Mouse (Mus musculus): ENCODE results near the gene Crybg2. TPM values are rescaled to one million over a fixed set of nuclear protein-coding genes. Genes with fewer than 3 reads are reported as not detected.

Gene Crybg2
- polyA plus RNA-seq, 1 experiment, result 19.2 TPM

- Histone ChIP-seq H3K36me3 (ENCODE audit: control insufficient read depth, insufficient read depth, low read length, poor library complexity, severe bottlenecking) (no peaks in the 10 kb centered on the region), H3K4me1 (ENCODE audit: control insufficient read depth, insufficient read depth, low read length) (no peaks in the 10 kb centered on the region), H3K4me3 (ENCODE audit: low read depth, low read length) (peak within 1 kb of the TSS; percentile 100), H3K27me3 (ENCODE audit: control insufficient read depth, insufficient read depth, low read length, poor library complexity, severe bottlenecking) (no peaks in the 10 kb centered on the region), H3K9me3 (replicated peaks; ENCODE audit: control insufficient read depth, insufficient read depth, low read length, poor library complexity, severe bottlenecking) (no peaks in the 10 kb centered on the region), H3K9ac (ENCODE audit: low read depth, poor library complexity, severe bottlenecking) (peak within 1 kb of the TSS; percentile 76), H3K27ac (ENCODE audit: insufficient read depth, low read length) (no peak within 1 kb of the TSS)
- no peak for TF ChIP-seq CTCF (IDR thresholded peaks at IDR 0.05; ENCODE audit: low read depth, low read length)
- no peak for TF ChIP-seq POLR2A (IDR thresholded peaks at IDR 0.05; ENCODE audit: insufficient read depth, low read length)
- no peak for TF ChIP-seq EP300 (IDR thresholded peaks at IDR 0.05; ENCODE audit: insufficient read depth, low read depth, low read length)
Measured at GRCm38 (mm10) chr4:134101979-134102741, 41.5 kb downstream of the Crybg2 start, which contains the start of gene Ubxn11. TSS of gene Ubxn11 (plus strand) at chr4:134102570.

DNA sequence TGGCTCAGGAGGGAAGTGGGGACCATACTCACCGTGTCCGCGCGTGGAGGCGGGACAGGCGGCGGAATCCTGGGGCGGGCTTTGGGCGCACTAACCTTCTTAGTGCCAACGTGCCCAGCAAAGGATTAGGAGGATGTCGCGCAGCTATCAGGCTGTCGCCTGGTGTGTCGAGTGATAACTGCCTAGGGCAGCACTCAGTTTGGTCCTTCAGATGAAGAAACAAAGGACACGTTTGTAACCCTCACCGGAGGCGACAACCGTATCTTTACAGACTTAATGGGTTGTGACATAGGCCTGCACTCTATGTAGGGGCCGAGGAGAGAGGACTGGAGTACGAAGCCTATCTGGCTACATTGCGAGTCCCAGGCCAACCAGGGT, 42.1 kb downstream of the Crybg2 start:
- TF ChIP-seq EP300 (IDR thresholded peaks at IDR 0.05; ENCODE audit: insufficient read depth, low read depth, low read length), result no peak
- no peak for TF ChIP-seq POLR2A (IDR thresholded peaks at IDR 0.05; ENCODE audit: insufficient read depth, low read length)
- TF ChIP-seq CTCF (IDR thresholded peaks at IDR 0.05; ENCODE audit: low read depth, low read length), result no peak
- Histone ChIP-seq H3K27ac (ENCODE audit: insufficient read depth, low read length) (no peak overlapping the region), H3K9ac (ENCODE audit: low read depth, poor library complexity, severe bottlenecking) (peak overlapping the region; percentile 76), H3K36me3 (ENCODE audit: control insufficient read depth, insufficient read depth, low read length, poor library complexity, severe bottlenecking) (no peaks in the 10 kb centered on the region), H3K4me3 (ENCODE audit: low read depth, low read length) (peak overlapping the region; percentile 100), H3K4me1 (ENCODE audit: control insufficient read depth, insufficient read depth, low read length) (peaks cover 2% of the 10 kb centered on the region), H3K9me3 (replicated peaks; ENCODE audit: control insufficient read depth, insufficient read depth, low read length, poor library complexity, severe bottlenecking) (no peaks in the 10 kb centered on the region), H3K27me3 (ENCODE audit: control insufficient read depth, insufficient read depth, low read length, poor library complexity, severe bottlenecking) (no peaks in the 10 kb centered on the region)

DNA sequence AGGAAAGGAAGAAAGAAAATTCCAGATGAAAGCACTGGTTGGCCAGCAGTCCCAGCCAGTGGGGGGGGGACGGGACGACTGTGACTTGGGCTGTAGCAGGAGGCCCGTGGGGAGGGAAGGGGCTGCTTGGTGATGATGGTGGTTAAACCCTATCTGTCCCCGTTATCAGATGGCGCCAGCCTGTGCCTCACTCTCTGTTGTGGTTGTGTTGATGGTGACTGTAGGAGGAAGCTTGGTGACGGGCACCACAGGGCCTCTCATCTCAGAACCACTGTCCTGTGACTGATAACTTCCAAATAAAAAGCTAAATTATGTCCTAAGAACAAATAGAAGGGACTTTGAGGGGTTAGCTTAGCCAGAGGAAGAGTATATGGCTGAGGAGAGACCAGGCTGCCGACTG, 45.5 kb downstream of the Crybg2 start:
- TF ChIP-seq EP300 (IDR thresholded peaks at IDR 0.05; ENCODE audit: insufficient read depth, low read depth, low read length) (no peak), POLR2A (IDR thresholded peaks at IDR 0.05; ENCODE audit: insufficient read depth, low read length) (no peak), CTCF (IDR thresholded peaks at IDR 0.05; ENCODE audit: low read depth, low read length) (no peak)

DNA sequence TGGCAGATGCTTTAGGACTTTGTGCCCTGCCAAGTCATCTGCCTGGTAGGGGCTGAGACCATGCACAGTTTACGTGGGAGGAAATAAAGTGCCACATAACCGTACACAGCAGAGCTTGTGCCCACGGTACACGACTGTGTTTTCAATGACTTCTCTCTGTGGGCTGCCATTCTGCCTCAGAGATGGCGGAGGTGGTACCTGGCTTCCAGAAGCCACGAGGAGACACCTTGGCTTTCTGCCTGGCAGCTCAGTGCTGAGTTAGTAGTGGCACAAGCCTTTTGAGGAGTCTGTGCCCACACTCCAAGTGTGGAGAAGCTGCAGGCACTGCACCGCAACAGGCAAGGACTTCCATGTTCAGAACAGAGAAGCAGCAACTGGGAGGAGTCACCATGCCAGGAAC, 47.1 kb downstream of the Crybg2 start:
- H3K4me1 ChIP-seq (ENCODE audit: control insufficient read depth, insufficient read depth, low read length), result peaks cover 18% of the 10 kb centered on the region
- no peaks in the 10 kb centered on the region for H3K27me3 ChIP-seq (ENCODE audit: control insufficient read depth, insufficient read depth, low read length, poor library complexity, severe bottlenecking)
- no peak overlapping the region for H3K9ac ChIP-seq (ENCODE audit: low read depth, poor library complexity, severe bottlenecking)
- TF ChIP-seq EP300 (IDR thresholded peaks at IDR 0.05; ENCODE audit: insufficient read depth, low read depth, low read length), result no peak
- TF ChIP-seq POLR2A (IDR thresholded peaks at IDR 0.05; ENCODE audit: insufficient read depth, low read length), result no peak
- no peak for TF ChIP-seq CTCF (IDR thresholded peaks at IDR 0.05; ENCODE audit: low read depth, low read length)
- no peak overlapping the region for H3K27ac ChIP-seq (ENCODE audit: insufficient read depth, low read length)
- no peaks in the 10 kb centered on the region for H3K36me3 ChIP-seq (ENCODE audit: control insufficient read depth, insufficient read depth, low read length, poor library complexity, severe bottlenecking)
- no peak overlapping the region for H3K4me3 ChIP-seq (ENCODE audit: low read depth, low read length)
- H3K9me3 ChIP-seq (replicated peaks; ENCODE audit: control insufficient read depth, insufficient read depth, low read length, poor library complexity, severe bottlenecking), result no peaks in the 10 kb centered on the region

More for the DNA sequence above, 45.5 kb downstream of the Crybg2 start:
- no peaks in the 10 kb centered on the region for H3K36me3 ChIP-seq (ENCODE audit: control insufficient read depth, insufficient read depth, low read length, poor library complexity, severe bottlenecking)
- H3K9ac ChIP-seq (ENCODE audit: low read depth, poor library complexity, severe bottlenecking), result no peak overlapping the region
- H3K4me3 ChIP-seq (ENCODE audit: low read depth, low read length), result no peak overlapping the region
- H3K4me1 ChIP-seq (ENCODE audit: control insufficient read depth, insufficient read depth, low read length), result peaks cover 16% of the 10 kb centered on the region
- H3K27ac ChIP-seq (ENCODE audit: insufficient read depth, low read length), result 0 out of 2 replicates have a peak overlapping the region, but pooled peaks have one; percentile 28
- H3K27me3 ChIP-seq (ENCODE audit: control insufficient read depth, insufficient read depth, low read length, poor library complexity, severe bottlenecking), result no peaks in the 10 kb centered on the region
- no peaks in the 10 kb centered on the region for H3K9me3 ChIP-seq (replicated peaks; ENCODE audit: control insufficient read depth, insufficient read depth, low read length, poor library complexity, severe bottlenecking)

DNA sequence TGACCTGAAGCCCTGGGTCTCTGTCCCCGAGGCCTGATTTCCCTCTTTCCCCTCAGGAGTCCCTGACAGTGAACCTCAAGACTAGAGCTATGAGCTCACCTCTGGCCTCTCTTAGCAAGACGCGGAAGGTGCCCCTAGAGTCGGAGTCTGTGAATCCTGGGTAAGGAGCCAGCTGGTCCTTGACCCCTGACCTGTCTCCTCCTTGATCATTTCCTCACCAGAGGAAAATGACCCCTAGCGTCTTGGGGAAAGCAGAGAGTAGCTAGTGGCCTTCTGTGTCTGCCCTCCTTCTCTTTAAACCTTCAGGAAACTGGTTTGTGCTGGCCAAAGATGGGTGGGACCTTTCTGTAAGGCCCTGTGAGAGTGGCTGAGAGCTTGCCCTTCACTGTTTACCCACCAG, 47.6 kb downstream of the Crybg2 start:
- H3K9ac ChIP-seq (ENCODE audit: low read depth, poor library complexity, severe bottlenecking), result no peak overlapping the region
- no peaks in the 10 kb centered on the region for H3K9me3 ChIP-seq (replicated peaks; ENCODE audit: control insufficient read depth, insufficient read depth, low read length, poor library complexity, severe bottlenecking)
- no peak overlapping the region for H3K4me3 ChIP-seq (ENCODE audit: low read depth, low read length)
- H3K36me3 ChIP-seq (ENCODE audit: control insufficient read depth, insufficient read depth, low read length, poor library complexity, severe bottlenecking), result no peaks in the 10 kb centered on the region
- no peaks in the 10 kb centered on the region for H3K27me3 ChIP-seq (ENCODE audit: control insufficient read depth, insufficient read depth, low read length, poor library complexity, severe bottlenecking)
- TF ChIP-seq CTCF (IDR thresholded peaks at IDR 0.05; ENCODE audit: low read depth, low read length) (no peak), EP300 (IDR thresholded peaks at IDR 0.05; ENCODE audit: insufficient read depth, low read depth, low read length) (no peak), POLR2A (IDR thresholded peaks at IDR 0.05; ENCODE audit: insufficient read depth, low read length) (no peak)
- no peak overlapping the region for H3K27ac ChIP-seq (ENCODE audit: insufficient read depth, low read length)
- H3K4me1 ChIP-seq (ENCODE audit: control insufficient read depth, insufficient read depth, low read length), result peaks cover 22% of the 10 kb centered on the region

DNA sequence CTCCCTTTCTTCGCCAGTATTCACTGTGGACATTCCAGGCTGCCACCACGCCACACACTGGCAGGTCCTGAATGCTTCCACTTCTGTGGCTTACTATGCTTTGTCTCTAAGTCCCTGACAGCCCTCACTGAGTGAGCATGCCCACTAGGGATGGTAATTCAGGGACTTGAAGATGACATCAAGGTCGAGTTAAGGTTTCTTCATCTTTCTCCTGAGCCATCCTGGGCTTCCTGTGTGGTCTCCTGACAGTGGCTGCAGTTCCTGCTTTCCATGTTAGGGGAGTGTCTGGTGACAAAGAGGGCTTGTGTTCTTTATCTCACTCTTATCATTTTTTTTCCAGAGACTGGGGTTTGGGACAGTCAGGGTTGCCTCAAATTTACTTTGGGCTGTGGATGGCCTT, 50.0 kb downstream of the Crybg2 start:
- H3K4me1 ChIP-seq (ENCODE audit: control insufficient read depth, insufficient read depth, low read length), result peaks cover 32% of the 10 kb centered on the region
- no peaks in the 10 kb centered on the region for H3K9me3 ChIP-seq (replicated peaks; ENCODE audit: control insufficient read depth, insufficient read depth, low read length, poor library complexity, severe bottlenecking)
- TF ChIP-seq CTCF (IDR thresholded peaks at IDR 0.05; ENCODE audit: low read depth, low read length) (no peak), POLR2A (IDR thresholded peaks at IDR 0.05; ENCODE audit: insufficient read depth, low read length) (no peak), EP300 (IDR thresholded peaks at IDR 0.05; ENCODE audit: insufficient read depth, low read depth, low read length) (no peak)
- no peaks in the 10 kb centered on the region for H3K27me3 ChIP-seq (ENCODE audit: control insufficient read depth, insufficient read depth, low read length, poor library complexity, severe bottlenecking)
- H3K27ac ChIP-seq (ENCODE audit: insufficient read depth, low read length), result no peak overlapping the region
- H3K4me3 ChIP-seq (ENCODE audit: low read depth, low read length), result no peak overlapping the region
- no peaks in the 10 kb centered on the region for H3K36me3 ChIP-seq (ENCODE audit: control insufficient read depth, insufficient read depth, low read length, poor library complexity, severe bottlenecking)
- H3K9ac ChIP-seq (ENCODE audit: low read depth, poor library complexity, severe bottlenecking), result no peak overlapping the region

All from ES-Bruce4 (cell line).